ENCODE assay signal across 11 mouse cellular contexts in genomic region chr1:93688154-93688553, GRCm38 (mm10). TPM values are rescaled to one million over a fixed set of nuclear protein-coding genes. Genes with fewer than 3 reads are reported as not detected.
A peak's percentile ranks its signal among the peaks of the same experiment; 100 is the strongest.
DNase-seq lines count a peak whose midpoint lies in the region.
"Had no signal": no experiment of that assay in that cellular context is flagged by ENCODE, and none has a peak within 500 bp of the region (broad histone marks: within the 10 kb centered on the region; RNA-seq: fewer than 3 reads in every experiment).

No protein-coding gene starts in this region.

- peak; percentile 49 for DNase-seq in kidney, adult 11 months
- no peak for DNase-seq in kidney, adult 18-20 months
- peak; percentile 84 for DNase-seq in MN1 (ENCODE audit: low spot score)
- DNase-seq in heart, adult 8-10 months (ENCODE audit: low spot score), result peak; percentile 42
- DNase-seq in kidney, adult 9 months, result peak; percentile 46
- no peak for DNase-seq in right cerebral cortex, postnatal 25 days
- no peak for DNase-seq in thymus, postnatal 14 days
- DNase-seq in frontal cortex, postnatal 10 days (ENCODE audit: low spot score in 2 of 2), result no peak
- DNase-seq: adrenal gland, postnatal 10 days; cerebellum, postnatal 36 days; forebrain, postnatal 0 days had no signal

RNA-seq across cellular contexts. Expression of gene Bok, which starts 2.7 kb away (rescaled TPM):
- 1 to 10 TPM; 2.5 to 3.0 (median 2.6) TPM for total RNA-seq in heart, adult 8-10 months (2022)

RNA-seq across cellular contexts. Expression of gene Stk25, which starts 29.7 kb away (rescaled TPM):
- 100 to 1,000 TPM in 1 of 4 experiments, 10 to 100 TPM in 3; 83.1 to 100 (median 91.5) TPM for total RNA-seq in heart, adult 8-10 months (2022)

Comparison
In these comparisons a context has a peak if more than half of its experiments do, and no peak if none do; other contexts are left out.
1. DNase-seq: peak in kidney, adult 11 months (single experiment), MN1 (single experiment), heart, adult 8-10 months (single experiment) and kidney, adult 9 months (single experiment); none in kidney, adult 18-20 months (single experiment), right cerebral cortex, postnatal 25 days (single experiment), thymus, postnatal 14 days (single experiment) and frontal cortex, postnatal 10 days (0 of 2).